Comparison of ENCODE assay signal across 8 mouse cellular contexts in genomic region chrX:36874178-36874696, GRCm38 (mm10). TPM values are rescaled to one million over a fixed set of nuclear protein-coding genes. Genes with fewer than 3 reads are reported as not detected.
DNase-seq lines count a peak whose midpoint lies in the region; ATAC-seq lines count a peak whose summit lies in the region.

No protein-coding gene starts in this region.

- H3K9ac ChIP-seq in hindbrain, embryonic 16.5 days (ENCODE audit: low read depth, low read length), result peak overlapping the region; percentile 79

- H3K4me2 ChIP-seq in hindbrain, embryonic 16.5 days (ENCODE audit: low read length), result peak overlapping the region; percentile 64

- no peaks in the 10 kb centered on the region for H3K27me3 ChIP-seq in hindbrain, embryonic 16.5 days (replicated peaks; ENCODE audit: control insufficient read depth, insufficient read depth, low read length)

- DNase-seq in WW6 (ENCODE audit: low read depth, low spot score), result peak; percentile 67
- peak; percentile 68 to 84 for DNase-seq in cerebellum, postnatal 4 days (ENCODE audit: low spot score in 2 of 2)
- peak; percentile 87 for DNase-seq in gastrocnemius, adult 18-20 months (ENCODE audit: low spot score)
- peak; percentile 53 for DNase-seq in left cerebral cortex, adult 11 months (ENCODE audit: low spot score)
- peak; percentile 93 for DNase-seq in lung, postnatal 36 days
- peak; percentile 84 for DNase-seq in retina, embryonic 14.5 days (ENCODE audit: low spot score)
- DNase-seq in thymus, postnatal 36 days, result peak; percentile 90 to 91

- peak; percentile 97 for ATAC-seq in hindbrain, embryonic 16.5 days

- H3K9me3 ChIP-seq in hindbrain, embryonic 16.5 days (ENCODE audit: control insufficient read depth, low read length), result peaks cover 2% of the 10 kb centered on the region; the same call in 1 of the 2 replicates

- peak overlapping the region; percentile 72 for H3K27ac ChIP-seq in hindbrain, embryonic 16.5 days (ENCODE audit: low read depth, low read length)

- 16% methylated on average over 46 of the region's 57 CpGs for WGBS in hindbrain, embryonic 16.5 days

- H3K36me3 ChIP-seq in hindbrain, embryonic 16.5 days (ENCODE audit: control insufficient read depth, insufficient read depth, low read length), result no peaks in the 10 kb centered on the region

- peak overlapping the region; percentile 73 for H3K4me3 ChIP-seq in hindbrain, embryonic 16.5 days (ENCODE audit: low read length)

- peaks cover 3% of the 10 kb centered on the region; the same call in 1 of the 2 replicates for H3K4me1 ChIP-seq in hindbrain, embryonic 16.5 days (ENCODE audit: control insufficient read depth, insufficient read depth, low read depth, low read length)

RNA-seq across cellular contexts. Expression of gene C330007P06Rik, which starts 0.3 kb away (rescaled TPM):
- total RNA-seq in gastrocnemius, adult 18-20 months (2021), result 10 to 100 TPM; 10.3 to 10.7 TPM
- polyA plus RNA-seq in hindbrain, embryonic 16.5 days (2015; fragmentation: Nextera tagmentation; extraction: Ambion mirVana), result 22.9 and 24.6 TPM in 2 replicates

RNA-seq across cellular contexts. Expression of gene Ube2a, which starts 0.5 kb away (rescaled TPM):
- 10 to 100 TPM; 39.5 to 42.1 TPM for total RNA-seq in gastrocnemius, adult 18-20 months (2021)
- polyA plus RNA-seq in hindbrain, embryonic 16.5 days (2015; fragmentation: Nextera tagmentation; extraction: Ambion mirVana), result 117 and 118 TPM in 2 replicates

RNA-seq across cellular contexts. Expression of gene Nkrf, which starts 28.5 kb away (rescaled TPM):
- 1 to 10 TPM; 2.9 to 3.1 TPM for total RNA-seq in gastrocnemius, adult 18-20 months (2021)
- polyA plus RNA-seq in hindbrain, embryonic 16.5 days (2015; fragmentation: Nextera tagmentation; extraction: Ambion mirVana), result 18.9 and 19.1 TPM in 2 replicates

Comparison
In these comparisons a context has a peak if more than half of its experiments do, and no peak if none do; other contexts are left out.
1. Peak in every context shown above with its lines: DNase-seq, ATAC-seq, H3K4me3 ChIP-seq and H3K27ac ChIP-seq.